In the genomic region with DNA sequence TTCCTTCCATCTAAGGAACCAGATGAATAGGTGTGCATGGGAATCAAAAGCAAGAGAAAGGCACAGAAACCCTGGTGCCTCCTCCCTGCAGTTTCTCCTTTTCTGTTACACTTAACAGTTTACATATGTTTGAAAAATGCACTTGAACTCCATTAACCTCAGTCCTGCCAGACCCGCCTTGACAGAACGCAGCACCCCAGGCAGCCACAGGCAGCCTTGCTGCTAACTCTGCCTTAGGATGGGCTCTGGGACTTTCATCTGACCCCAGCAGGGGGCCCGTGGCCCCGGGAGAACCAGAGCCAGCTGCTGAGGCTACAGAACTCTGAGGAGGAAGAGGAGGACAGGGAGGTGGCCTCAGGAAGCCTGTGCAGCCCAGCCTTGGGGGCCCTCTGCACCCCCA, we compare ENCODE assay signal across 8 mouse cellular contexts. TPM values are rescaled to one million over a fixed set of nuclear protein-coding genes. Genes with fewer than 3 reads are reported as not detected.
DNase-seq lines count a peak whose midpoint lies in the region; ATAC-seq lines count a peak whose summit lies in the region.

No protein-coding gene starts in this region.

- DNase-seq in kidney, postnatal 14 days, result no peak
- peak; percentile 63 for DNase-seq in ES-CJ7 (ENCODE audit: low read depth, low spot score)
- DNase-seq in embryo, embryonic 10.5 days (ENCODE audit: low spot score), result peak; percentile 57
- no peak for DNase-seq in spleen, postnatal 36 days (ENCODE audit: low spot score in 2 of 2)

- no peaks in the 10 kb centered on the region for H3K9me3 ChIP-seq in kidney, embryonic 16.5 days (ENCODE audit: low read length)
- H3K9me3 ChIP-seq in limb, embryonic 13.5 days, result no peaks in the 10 kb centered on the region

- peaks cover 88% of the 10 kb centered on the region for H3K4me1 ChIP-seq in kidney, embryonic 16.5 days (ENCODE audit: insufficient read depth, low read length)
- peaks cover 98% of the 10 kb centered on the region for H3K4me1 ChIP-seq in limb, embryonic 13.5 days

- peaks cover 1% of the 10 kb centered on the region; the same call in 1 of the 2 replicates for H3K36me3 ChIP-seq in kidney, embryonic 16.5 days (ENCODE audit: insufficient read depth, low read length)
- H3K36me3 ChIP-seq in limb, embryonic 13.5 days, result peaks cover 52% of the 10 kb centered on the region

- H3K27me3 ChIP-seq in kidney, embryonic 16.5 days (ENCODE audit: insufficient read depth, low read length), result no peaks in the 10 kb centered on the region
- H3K27me3 ChIP-seq in limb, embryonic 13.5 days, result no peaks in the 10 kb centered on the region

- H3K9ac ChIP-seq in kidney, embryonic 16.5 days (replicated peaks; ENCODE audit: low read length), result no peak overlapping the region
- peak overlapping the region; percentile 53 for H3K9ac ChIP-seq in limb, embryonic 13.5 days

- WGBS in kidney, embryonic 16.5 days, result 22% methylated on average over 4 of the region's 4 CpGs
- WGBS in limb, embryonic 13.5 days, result 9% methylated on average over 4 of the region's 4 CpGs

- H3K27ac ChIP-seq in kidney, embryonic 16.5 days (ENCODE audit: low read length), result peak overlapping the region; percentile 50; the same call in 1 of the 2 replicates
- H3K27ac ChIP-seq in limb, embryonic 13.5 days, result peak overlapping the region; percentile 84

- H3K4me2 ChIP-seq in kidney, embryonic 16.5 days (replicated peaks; ENCODE audit: low read depth, low read length), result no peak overlapping the region
- H3K4me2 ChIP-seq in limb, embryonic 13.5 days (replicated peaks), result peak overlapping the region; percentile 38

- peak; percentile 25; the same call in 1 of the 2 replicates for ATAC-seq in kidney, embryonic 16.5 days (ENCODE audit: low FRiP score, low TSS enrichment)
- 0 out of 2 replicates have a peak, but pooled peaks have one; percentile 22 for ATAC-seq in limb, embryonic 13.5 days (ENCODE audit: low FRiP score, low read depth)
- ATAC-seq in frontal cortex, adult (ENCODE audit: low TSS enrichment), result no peak
- no peak for ATAC-seq in CD4-positive, CD25-positive, alpha-beta regulatory T cell, adult 4 months

- no peak overlapping the region for H3K4me3 ChIP-seq in kidney, embryonic 16.5 days (ENCODE audit: low read length)
- H3K4me3 ChIP-seq in limb, embryonic 13.5 days, result no peak overlapping the region

RNA-seq across cellular contexts. Expression of a gene that starts 23.7 kb away (rescaled TPM):
- 367 and 386 TPM in 2 replicates for polyA plus RNA-seq in kidney, embryonic 16.5 days (2015; fragmentation: Nextera tagmentation; extraction: Ambion mirVana)
- polyA plus RNA-seq in limb, embryonic 13.5 days (2015; fragmentation: Nextera tagmentation; extraction: Ambion mirVana), result 422 and 433 TPM in 2 replicates
- polyA plus RNA-seq in CD4-positive, CD25-positive, alpha-beta regulatory T cell, adult 4 months (2017; shearing (Covaris generic)), result 100 to 1,000 TPM; 106 to 135 TPM

Comparison
In these comparisons a context has a peak if more than half of its experiments do, and no peak if none do; other contexts are left out.
1. ATAC-seq: peak in kidney, embryonic 16.5 days (single experiment) and limb, embryonic 13.5 days (single experiment); none in frontal cortex, adult (single experiment) and CD4-positive, CD25-positive, alpha-beta regulatory T cell, adult 4 months (single experiment).
2. DNase-seq: peak in ES-CJ7 (single experiment) and embryo, embryonic 10.5 days (single experiment); none in kidney, postnatal 14 days (single experiment) and spleen, postnatal 36 days (0 of 2).